Mouse (Mus musculus): Measurements from ENCODE around the gene Pdzd2.

GRCm38 (mm10) chr15:12532568-12532967 lies 207.2 kb downstream of the Pdzd2 start:
- TF ChIP-seq TAL1 (IDR thresholded peaks at IDR 0.05; ENCODE audit: low read length) (no peak), GATA1 (IDR thresholded peaks at IDR 0.05; ENCODE audit: low read length) (no peak)
